Mouse (Mus musculus): ENCODE data around the gene Cdh6.

DNA sequence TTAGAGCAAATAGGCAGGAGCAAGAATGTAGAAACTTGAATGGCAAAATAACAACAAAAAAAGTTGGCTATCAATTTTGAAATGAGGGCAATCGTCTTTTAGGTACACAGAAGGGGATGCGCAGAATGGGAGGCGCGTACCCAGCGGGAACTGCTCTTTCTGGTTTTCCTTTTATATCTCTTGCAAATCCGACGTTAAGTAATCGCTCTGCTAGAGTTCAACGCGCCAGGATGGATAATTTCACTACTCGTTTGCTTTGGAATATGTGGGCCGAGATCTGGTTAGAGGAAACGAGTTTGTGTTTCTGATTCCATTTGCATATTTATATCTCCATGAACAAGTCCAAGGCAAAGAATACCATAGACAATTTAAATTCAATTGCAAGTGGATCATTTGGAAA is 81.4 kb downstream of the Cdh6 start:
- no peak for TF ChIP-seq POLR2A (IDR thresholded peaks at IDR 0.05; ENCODE audit: borderline replicate concordance, control insufficient read depth, low read depth, low read length)
- TF ChIP-seq CTCF (IDR thresholded peaks at IDR 0.05; ENCODE audit: control insufficient read depth, insufficient read depth, low read length): no peak

Measured in bone marrow, adult 2 months (tissue).